Mouse (Mus musculus): ENCODE data around the gene Pcdh8. TPM values are rescaled to one million over a fixed set of nuclear protein-coding genes. Genes with fewer than 3 reads are reported as not detected.

Pcdh8 gene
- polyA plus RNA-seq, 1 experiment, result not detected

DNA sequence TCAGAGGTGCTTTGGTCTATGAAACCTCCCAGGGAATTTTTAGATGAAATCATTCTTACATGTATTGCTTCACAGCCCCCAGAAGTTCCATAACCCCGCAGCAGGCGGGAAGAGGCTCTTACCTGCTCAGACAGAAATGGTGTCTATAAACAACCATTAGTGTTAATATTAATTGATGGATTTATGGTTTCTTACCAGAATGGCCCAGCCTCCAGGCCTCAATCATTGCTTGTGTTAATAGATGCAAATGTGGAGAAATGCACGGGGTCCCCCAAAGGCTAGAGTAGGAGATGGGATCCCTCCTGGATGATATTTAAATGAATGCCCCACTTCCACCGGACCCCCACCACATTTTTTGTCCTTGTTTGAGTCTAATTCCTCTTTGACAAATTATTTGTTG, 8.7 kb upstream of the Pcdh8 start:
- DNase-seq, result no peak
- WGBS, result 51% methylated on average over 4 of the region's 4 CpGs
- TF ChIP-seq CTCF (IDR thresholded peaks at IDR 0.05; ENCODE audit: insufficient read depth, low read length), result no peak
- no peak for TF ChIP-seq POLR2A (IDR thresholded peaks at IDR 0.05; ENCODE audit: borderline replicate concordance, extremely low read depth, low read depth, low read length)
- Histone ChIP-seq H3K4me1 (ENCODE audit: control insufficient read depth, insufficient read depth, low read length) (no peaks in the 10 kb centered on the region), H3K4me3 (replicated peaks; ENCODE audit: extremely low read depth, low read depth, low read length) (no peak overlapping the region)

DNA sequence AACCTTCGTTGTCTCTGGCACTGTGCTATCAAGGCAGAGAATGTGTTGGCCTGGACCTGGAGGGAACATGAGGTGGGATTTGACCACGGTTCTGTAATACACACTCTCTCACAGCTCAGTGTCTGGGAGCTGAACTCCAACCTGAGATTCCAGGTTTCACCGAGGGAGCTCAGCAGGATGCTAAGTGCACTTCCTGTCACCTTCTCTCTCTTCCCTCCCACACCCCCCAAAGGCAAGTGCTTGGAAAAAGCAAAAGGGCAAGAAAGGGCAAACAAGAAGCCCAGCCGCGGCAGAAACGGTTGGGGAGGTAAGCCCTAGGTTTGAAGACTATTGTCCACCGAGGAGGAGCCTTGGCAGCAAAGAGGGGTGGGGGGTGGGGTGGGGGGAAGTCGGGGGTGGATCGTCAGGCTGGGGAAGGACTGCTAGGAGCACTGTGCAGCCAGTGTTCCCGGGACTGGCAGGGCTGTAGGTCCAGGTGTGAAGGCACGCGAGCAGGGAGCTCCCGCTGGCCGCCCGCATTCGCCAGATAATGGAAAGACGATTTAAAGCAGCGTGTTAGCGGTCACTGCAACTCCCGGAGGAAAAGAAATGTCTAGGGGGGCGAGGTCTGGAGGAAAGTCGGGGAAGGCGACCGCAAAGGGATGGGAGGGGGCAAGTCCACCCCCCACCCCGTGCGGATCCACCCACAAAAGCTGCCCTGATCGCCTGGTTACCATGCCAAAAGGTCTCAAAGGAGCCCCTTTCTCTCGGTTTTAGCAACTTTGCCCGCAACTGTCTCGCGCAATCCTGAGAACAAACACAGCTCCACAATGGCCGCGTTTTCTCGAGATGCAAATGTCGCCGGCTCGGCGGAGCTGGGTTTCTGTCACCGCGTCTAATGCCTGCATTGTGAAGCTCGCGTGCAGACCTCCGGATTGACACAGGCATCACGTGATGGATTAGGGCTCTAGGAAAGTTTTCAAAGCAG, 2.6 kb upstream of the Pcdh8 start:
- DNase-seq, result no peak
- no peak overlapping the region for H3K4me3 ChIP-seq (replicated peaks; ENCODE audit: extremely low read depth, low read depth, low read length)
- no peaks in the 10 kb centered on the region for H3K4me1 ChIP-seq (ENCODE audit: control insufficient read depth, insufficient read depth, low read length)
- 1% methylated on average over 44 of the region's 44 CpGs for WGBS
- no peak for TF ChIP-seq CTCF (IDR thresholded peaks at IDR 0.05; ENCODE audit: insufficient read depth, low read length)

DNA sequence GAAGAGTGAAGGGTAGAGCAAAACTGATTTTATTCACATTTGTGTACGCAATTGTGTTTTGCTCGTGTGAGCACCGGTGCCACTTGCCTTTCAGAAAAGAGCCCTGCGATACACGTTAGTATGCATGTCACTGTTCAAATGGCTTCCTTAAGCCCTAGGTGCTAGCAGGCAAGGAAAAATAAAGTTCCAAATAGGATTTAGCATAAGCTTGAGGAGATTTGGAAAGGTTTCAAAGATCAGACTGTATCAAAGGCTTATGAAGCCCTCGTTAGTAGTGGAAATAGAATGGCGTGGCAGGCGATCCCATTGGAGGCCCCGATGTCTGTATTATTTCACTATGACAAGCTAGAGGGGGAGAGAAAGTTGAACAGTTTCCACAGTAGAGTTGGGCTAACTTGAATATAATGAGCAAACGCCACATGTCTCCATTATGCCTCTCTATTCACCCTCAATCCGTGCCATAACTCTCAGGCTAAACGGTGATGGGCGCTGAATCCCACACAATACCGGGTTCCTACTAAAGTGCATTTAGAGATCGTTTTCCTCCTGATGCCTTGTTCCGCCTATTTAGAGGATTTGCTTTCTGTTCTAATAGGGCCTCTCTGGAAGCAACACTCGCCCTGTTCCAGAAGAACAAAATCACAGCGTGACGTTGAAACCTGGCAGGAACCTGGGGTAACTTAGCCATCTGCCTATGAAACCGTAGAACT, 845 bp upstream of the Pcdh8 start:
- Histone ChIP-seq H3K4me3 (replicated peaks; ENCODE audit: extremely low read depth, low read depth, low read length) (no peak overlapping the region), H3K4me1 (ENCODE audit: control insufficient read depth, insufficient read depth, low read length) (no peaks in the 10 kb centered on the region)
- DNase-seq, result no peak
- WGBS, result 5% methylated on average over 20 of the region's 20 CpGs
- TF ChIP-seq POLR2A (IDR thresholded peaks at IDR 0.05; ENCODE audit: borderline replicate concordance, extremely low read depth, low read depth, low read length) (no peak), CTCF (IDR thresholded peaks at IDR 0.05; ENCODE audit: insufficient read depth, low read length) (no peak)

DNA sequence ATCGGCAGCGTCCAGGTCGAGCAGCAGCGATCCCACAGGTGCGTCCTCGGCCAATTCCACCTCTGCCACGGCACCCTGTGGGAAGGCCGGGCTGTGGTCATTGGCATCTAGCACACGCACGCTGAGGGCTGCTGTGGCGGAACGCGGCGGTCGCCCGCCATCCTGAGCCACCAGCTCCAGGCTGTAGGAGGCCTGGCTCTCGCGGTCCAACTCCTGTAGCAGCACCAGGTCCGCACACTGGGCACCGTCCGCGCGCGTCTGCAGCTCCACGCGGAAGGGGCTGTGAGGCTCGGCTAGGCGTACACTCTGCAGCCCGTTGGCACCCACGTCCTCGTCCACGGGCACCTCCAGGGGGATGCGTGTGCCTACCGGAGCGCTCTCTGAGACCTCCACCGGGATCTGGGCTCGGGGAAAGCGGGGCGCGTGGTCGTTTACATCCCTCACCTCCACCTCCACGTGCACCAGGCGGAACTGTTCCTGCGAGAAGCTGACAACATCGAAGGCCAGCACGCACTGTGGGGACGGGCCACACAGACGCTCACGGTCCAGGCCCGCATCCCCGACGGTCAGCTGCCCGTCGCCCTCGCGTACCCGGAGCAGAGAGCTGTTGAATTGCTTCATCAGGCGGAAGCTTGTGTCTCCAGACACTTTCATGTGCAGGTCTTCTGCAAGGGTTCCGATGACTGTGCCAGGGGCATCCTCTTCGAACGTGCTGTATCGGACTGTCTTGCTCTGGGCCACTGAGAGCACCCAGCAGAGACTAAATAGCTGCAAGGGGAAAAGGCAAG, 612 bp downstream of the Pcdh8 start:
- no peak for TF ChIP-seq POLR2A (IDR thresholded peaks at IDR 0.05; ENCODE audit: borderline replicate concordance, extremely low read depth, low read depth, low read length)
- no peak for TF ChIP-seq CTCF (IDR thresholded peaks at IDR 0.05; ENCODE audit: insufficient read depth, low read length)
- no peak for DNase-seq
- Histone ChIP-seq H3K4me3 (replicated peaks; ENCODE audit: extremely low read depth, low read depth, low read length) (no peak overlapping the region), H3K4me1 (ENCODE audit: control insufficient read depth, insufficient read depth, low read length) (no peaks in the 10 kb centered on the region)
- WGBS, result 5% methylated on average over 62 of the region's 62 CpGs

DNA sequence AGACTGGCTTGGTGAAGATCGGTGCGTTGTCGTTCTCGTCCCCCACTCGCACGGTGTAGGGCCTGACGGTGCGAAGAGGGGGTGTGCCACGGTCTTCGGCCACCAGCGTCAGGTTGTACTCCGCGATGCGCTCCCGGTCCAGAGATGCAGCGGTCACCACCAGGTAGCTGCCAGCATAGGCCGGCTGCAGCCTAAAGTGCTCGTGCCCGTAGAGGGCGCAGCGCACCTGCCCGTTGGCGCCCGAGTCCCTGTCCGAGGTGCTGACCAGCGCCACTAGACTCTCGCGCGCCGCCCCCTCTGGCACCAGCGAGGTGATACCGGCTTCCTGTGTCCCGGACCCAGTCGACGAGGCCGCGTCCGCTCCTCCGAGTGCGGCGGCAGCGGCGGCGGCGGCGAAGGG, 1.5 kb downstream of the Pcdh8 start:
- H3K4me1 ChIP-seq (ENCODE audit: control insufficient read depth, insufficient read depth, low read length), result no peaks in the 10 kb centered on the region
- WGBS, result 1% methylated on average over 46 of the region's 46 CpGs
- TF ChIP-seq POLR2A (IDR thresholded peaks at IDR 0.05; ENCODE audit: borderline replicate concordance, extremely low read depth, low read depth, low read length), result no peak
- 0 out of 2 replicates have a peak, but pooled peaks have one; percentile 31 for TF ChIP-seq CTCF (IDR thresholded peaks at IDR 0.05; ENCODE audit: insufficient read depth, low read length)
- no peak overlapping the region for H3K4me3 ChIP-seq (replicated peaks; ENCODE audit: extremely low read depth, low read depth, low read length)
- DNase-seq, result peak; percentile 64

DNA sequence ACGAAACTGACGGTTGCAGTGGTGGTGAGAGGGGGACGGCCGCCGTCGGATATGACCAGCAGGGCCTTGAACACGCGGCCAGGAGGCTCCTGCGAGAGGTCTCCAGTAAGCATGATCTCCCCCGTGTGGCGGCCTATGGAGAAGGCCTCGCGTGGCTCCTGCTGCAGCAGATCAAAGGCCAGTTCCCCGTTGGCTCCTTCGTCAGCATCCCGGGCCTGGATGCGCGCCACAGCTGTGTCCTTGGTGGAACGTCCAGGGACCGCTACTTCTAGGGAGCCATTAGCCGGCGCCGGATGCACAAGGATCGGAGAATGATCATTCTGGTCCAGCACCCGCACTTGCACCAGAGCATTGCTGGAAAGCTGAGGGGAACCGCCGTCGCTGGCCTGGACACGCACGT, 2.1 kb downstream of the Pcdh8 start:
- WGBS, result 8% methylated on average over 30 of the region's 30 CpGs
- Histone ChIP-seq H3K4me1 (ENCODE audit: control insufficient read depth, insufficient read depth, low read length) (no peaks in the 10 kb centered on the region), H3K4me3 (replicated peaks; ENCODE audit: extremely low read depth, low read depth, low read length) (no peak overlapping the region)
- TF ChIP-seq POLR2A (IDR thresholded peaks at IDR 0.05; ENCODE audit: borderline replicate concordance, extremely low read depth, low read depth, low read length) (no peak), CTCF (IDR thresholded peaks at IDR 0.05; ENCODE audit: insufficient read depth, low read length) (no peak)
- no peak for DNase-seq

DNA sequence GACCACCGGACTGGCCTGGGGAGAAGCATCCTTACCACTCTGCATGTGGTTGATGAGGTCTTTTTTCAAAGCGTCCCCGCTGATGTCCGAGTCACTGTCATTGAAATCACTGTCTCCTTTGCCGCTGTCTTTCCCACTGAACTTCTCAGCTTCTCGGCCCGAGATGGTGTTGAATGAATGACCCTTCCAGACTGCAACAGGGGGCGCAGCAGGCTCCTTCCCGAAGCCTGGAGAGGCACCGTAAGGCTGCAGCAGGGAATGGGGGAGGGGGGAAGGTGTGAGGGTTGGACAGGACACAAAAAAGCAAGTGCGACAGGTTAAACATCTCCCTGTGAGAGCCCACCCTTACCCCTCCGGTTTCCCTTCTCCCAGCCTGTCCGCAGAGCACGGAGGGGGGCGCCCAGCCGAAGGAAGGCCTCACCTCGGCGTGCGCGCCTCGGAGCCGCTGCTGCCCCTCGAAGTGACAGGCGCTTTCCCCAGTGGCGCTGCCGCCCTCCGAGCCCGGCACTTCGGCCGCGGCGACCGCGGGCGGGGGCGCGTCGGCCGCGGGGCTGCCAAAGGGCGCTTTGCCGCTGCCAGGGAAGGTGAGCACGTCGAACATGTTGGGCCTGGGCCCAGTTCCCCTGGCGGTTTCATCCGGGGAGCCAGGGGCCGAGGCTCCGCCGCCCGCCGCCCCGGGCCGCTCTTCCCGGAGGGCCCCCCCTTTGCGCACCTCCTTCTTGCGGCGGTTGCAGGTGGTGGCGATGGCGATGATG, 2.9 kb downstream of the Pcdh8 start:
- TF ChIP-seq POLR2A (IDR thresholded peaks at IDR 0.05; ENCODE audit: borderline replicate concordance, extremely low read depth, low read depth, low read length) (no peak), CTCF (IDR thresholded peaks at IDR 0.05; ENCODE audit: insufficient read depth, low read length) (no peak)
- no peak overlapping the region for H3K4me3 ChIP-seq (replicated peaks; ENCODE audit: extremely low read depth, low read depth, low read length)
- H3K4me1 ChIP-seq (ENCODE audit: control insufficient read depth, insufficient read depth, low read length), result no peaks in the 10 kb centered on the region
- 3% methylated on average over 55 of the region's 59 CpGs for WGBS
- no peak for DNase-seq

DNA sequence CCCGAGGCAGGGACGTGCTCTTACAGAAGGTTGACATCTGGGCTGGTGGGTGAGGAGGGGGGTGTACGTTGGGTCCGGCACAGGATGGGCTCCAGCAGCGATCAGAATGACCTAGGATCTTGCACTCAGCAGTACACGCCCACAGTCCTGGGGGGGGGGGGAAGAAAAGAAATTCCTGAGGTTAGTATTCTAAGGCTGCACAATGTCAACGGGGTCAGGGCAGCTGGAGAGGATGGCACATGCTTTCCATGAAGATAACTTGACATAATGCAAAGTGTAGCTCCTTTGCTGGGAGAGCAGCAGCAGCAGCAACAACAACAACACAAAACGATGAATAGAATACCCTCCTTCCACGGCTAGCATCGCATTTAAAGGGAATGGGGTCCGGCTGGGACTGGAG, 3.5 kb downstream of the Pcdh8 start:
- Histone ChIP-seq H3K4me3 (replicated peaks; ENCODE audit: extremely low read depth, low read depth, low read length) (no peak overlapping the region), H3K4me1 (ENCODE audit: control insufficient read depth, insufficient read depth, low read length) (no peaks in the 10 kb centered on the region)
- no peak for DNase-seq
- TF ChIP-seq POLR2A (IDR thresholded peaks at IDR 0.05; ENCODE audit: borderline replicate concordance, extremely low read depth, low read depth, low read length) (no peak), CTCF (IDR thresholded peaks at IDR 0.05; ENCODE audit: insufficient read depth, low read length) (no peak)
- whole genome bisulfite sequencing, result 14% methylated on average over 11 of the region's 11 CpGs
